Mouse (Mus musculus) forebrain, embryonic 11.5 days (tissue): ENCODE results near the gene Nlrp4c. TPM values are rescaled to one million over a fixed set of nuclear protein-coding genes. Genes with fewer than 3 reads are reported as not detected.

Experiments used
- ATAC-seq: fragments of 200-750 bp; cut with Nextera tagmentation; replicated peaks from 2 replicates; pipeline ENCODE4 v1.8.0; 2017; ENCODE audit warnings: moderate TSS enrichment; ENCODE audit not compliant: low FRiP score
- DNase-seq: peaks from one replicate; pipeline ENCODE4 v3.0.0-alpha.2; 2017; ENCODE audit warnings: low spot score
- H3K27ac ChIP-seq: fragments of 300-500 bp; sonication (generic); 2 replicates; pipeline ENCODE4 v1.5.1; 2014; ENCODE audit warnings: low read depth, low read length
- H3K27me3 ChIP-seq: fragments of 300-500 bp; sonication (generic); 2 replicates; pipeline ENCODE4 v1.6.1; 2014; ENCODE audit warnings: mild to moderate bottlenecking, low read length, mixed read lengths; ENCODE audit not compliant: control insufficient read depth, insufficient read depth
- H3K36me3 ChIP-seq: fragments of 300-500 bp; sonication (generic); 2 replicates; pipeline ENCODE4 v1.6.1; 2014; ENCODE audit warnings: mild to moderate bottlenecking, low read length, moderate library complexity, mixed read lengths; ENCODE audit not compliant: control insufficient read depth, insufficient read depth
- H3K4me1 ChIP-seq: fragments of 300-500 bp; sonication (generic); replicated peaks from 2 replicates; pipeline ENCODE4 v1.6.1; 2014; ENCODE audit warnings: low read length, mixed read lengths; ENCODE audit not compliant: control insufficient read depth, insufficient read depth
- H3K4me2 ChIP-seq: fragments of 300-500 bp; sonication (generic); 2 replicates; pipeline ENCODE4 v1.6.1; 2014; ENCODE audit warnings: low read depth, mild to moderate bottlenecking, low read length, moderate library complexity, mixed read lengths; ENCODE audit not compliant: severe bottlenecking
- H3K4me3 ChIP-seq: fragments of 300-500 bp; sonication (generic); 2 replicates; pipeline ENCODE4 v1.5.1; 2014; ENCODE audit warnings: low read depth, low read length
- H3K9ac ChIP-seq: fragments of 300-500 bp; sonication (generic); 2 replicates; pipeline ENCODE4 v1.6.1; 2014; ENCODE audit warnings: low read length
- H3K9me3 ChIP-seq: fragments of 300-500 bp; sonication (generic); 2 replicates; pipeline ENCODE4 v1.6.1; 2016; ENCODE audit warnings: low read length, mixed read lengths; ENCODE audit not compliant: control insufficient read depth
- WGBS: fragments of 180-500 bp; shearing (Covaris S2); extraction: QIAGEN DNeasy Blood & Tissue Kit; methylation state at CpG from one replicate; pipeline ENCODE4 v1.1.7; 2014; 5-methylcytosine and 5-hydroxymethylcytosine counted together
- polyA plus RNA-seq: library from polyadenylated mRNA; unstranded; fragments of >200 nt; fragmentation: Nextera tagmentation; extraction: Ambion mirVana; gene quantifications from 2 replicates; pipeline ENCODE4 v1.2.1, GENCODE M21; 2014

Nlrp4c gene
- polyA plus RNA-seq, 1 experiment from 2014 or later, result not detected

GRCm38 (mm10) chr7:6139295-6139694, 94.3 kb downstream of the Nlrp4c start:
- Histone ChIP-seq H3K9me3 (no peaks in the 10 kb centered on the region), H3K4me3 (no peak overlapping the region), H3K27me3 (no peaks in the 10 kb centered on the region), H3K27ac (no peak overlapping the region), H3K4me1 (no peaks in the 10 kb centered on the region), H3K4me2 (no peak overlapping the region), H3K36me3 (no peaks in the 10 kb centered on the region; the same call in 1 of the 2 replicates), H3K9ac (no peak overlapping the region)
- DNase-seq (no peak), ATAC-seq (no peak)
- 92% methylated on average over 3 of the region's 3 CpGs for WGBS

- H3K9ac ChIP-seq, result no peak overlapping the region
- H3K4me1 ChIP-seq, result no peaks in the 10 kb centered on the region
- no peak overlapping the region for H3K27ac ChIP-seq
- WGBS, result 94% methylated on average over 2 of the region's 2 CpGs
- H3K9me3 ChIP-seq, result no peaks in the 10 kb centered on the region
- no peaks in the 10 kb centered on the region; the same call in 1 of the 2 replicates for H3K36me3 ChIP-seq
- ATAC-seq (no peak), DNase-seq (no peak)
- H3K4me2 ChIP-seq, result no peak overlapping the region
- no peaks in the 10 kb centered on the region for H3K27me3 ChIP-seq
- no peak overlapping the region for H3K4me3 ChIP-seq
Observed at GRCm38 (mm10) chr7:6143991-6144531, 99.1 kb downstream of the Nlrp4c start.

GRCm38 (mm10) chr7:6145423-6146188, 100.6 kb downstream of the Nlrp4c start:
- Histone ChIP-seq H3K4me1 (no peaks in the 10 kb centered on the region), H3K4me3 (no peak overlapping the region), H3K27me3 (no peaks in the 10 kb centered on the region), H3K36me3 (no peaks in the 10 kb centered on the region; the same call in 1 of the 2 replicates), H3K9ac (no peak overlapping the region), H3K9me3 (no peaks in the 10 kb centered on the region), H3K27ac (no peak overlapping the region), H3K4me2 (no peak overlapping the region)
- WGBS, result 95% methylated on average over 8 of the region's 8 CpGs
- DNase-seq, result no peak
- no peak for ATAC-seq

- Histone ChIP-seq H3K36me3 (no peaks in the 10 kb centered on the region; the same call in 1 of the 2 replicates), H3K4me1 (no peaks in the 10 kb centered on the region), H3K27ac (no peak overlapping the region), H3K9ac (no peak overlapping the region), H3K4me3 (no peak overlapping the region), H3K9me3 (no peaks in the 10 kb centered on the region), H3K27me3 (no peaks in the 10 kb centered on the region), H3K4me2 (no peak overlapping the region)
- DNase-seq, result no peak
- ATAC-seq, result no peak
- WGBS, result 89% methylated on average over 7 of the region's 7 CpGs
Observed at GRCm38 (mm10) chr7:6146194-6146981, 101.4 kb downstream of the Nlrp4c start.

- no peak overlapping the region for H3K4me2 ChIP-seq
- H3K4me3 ChIP-seq, result no peak overlapping the region
- H3K27me3 ChIP-seq, result no peaks in the 10 kb centered on the region
- H3K9me3 ChIP-seq, result no peaks in the 10 kb centered on the region
- DNase-seq, result no peak
- 91% methylated on average over 2 of the region's 2 CpGs for WGBS
- H3K4me1 ChIP-seq, result no peaks in the 10 kb centered on the region
- H3K27ac ChIP-seq, result no peak overlapping the region
- H3K36me3 ChIP-seq, result no peaks in the 10 kb centered on the region; the same call in 1 of the 2 replicates
- no peak for ATAC-seq
- no peak overlapping the region for H3K9ac ChIP-seq
Observed at GRCm38 (mm10) chr7:6146982-6147325, 102.0 kb downstream of the Nlrp4c start.

GRCm38 (mm10) chr7:6147688-6148087, 102.7 kb downstream of the Nlrp4c start:
- H3K4me1 ChIP-seq, result no peaks in the 10 kb centered on the region
- H3K36me3 ChIP-seq, result no peaks in the 10 kb centered on the region
- WGBS, result 87% methylated on average over 5 of the region's 5 CpGs
- no peak overlapping the region for H3K4me2 ChIP-seq
- no peak for ATAC-seq
- DNase-seq, result no peak
- H3K27ac ChIP-seq, result no peak overlapping the region
- no peak overlapping the region for H3K4me3 ChIP-seq
- H3K9me3 ChIP-seq, result no peaks in the 10 kb centered on the region
- no peaks in the 10 kb centered on the region for H3K27me3 ChIP-seq
- no peak overlapping the region for H3K9ac ChIP-seq

GRCm38 (mm10) chr7:6151266-6151665, 106.3 kb downstream of the Nlrp4c start:
- Histone ChIP-seq H3K4me1 (0 out of 2 replicates have a peak, but pooled peaks cover 2% of the 10 kb centered on the region), H3K27me3 (no peaks in the 10 kb centered on the region), H3K9ac (no peak overlapping the region), H3K27ac (no peak overlapping the region), H3K9me3 (no peaks in the 10 kb centered on the region; the same call in 1 of the 2 replicates), H3K4me3 (no peak overlapping the region), H3K36me3 (no peaks in the 10 kb centered on the region), H3K4me2 (no peak overlapping the region)
- 77% methylated on average over 1 of the region's 1 CpGs for WGBS
- no peak for ATAC-seq
- no peak for DNase-seq

GRCm38 (mm10) chr7:6152036-6152435, 107.1 kb downstream of the Nlrp4c start:
- H3K27ac ChIP-seq, result no peak overlapping the region
- no peaks in the 10 kb centered on the region for H3K36me3 ChIP-seq
- DNase-seq, result no peak
- no peak overlapping the region for H3K9ac ChIP-seq
- ATAC-seq, result no peak
- H3K4me3 ChIP-seq, result no peak overlapping the region
- H3K4me1 ChIP-seq, result peaks cover 4% of the 10 kb centered on the region; the same call in 1 of the 2 replicates
- no peak overlapping the region for H3K4me2 ChIP-seq
- no peaks in the 10 kb centered on the region for H3K27me3 ChIP-seq
- WGBS, result 84% methylated on average over 3 of the region's 3 CpGs
- H3K9me3 ChIP-seq, result no peaks in the 10 kb centered on the region; the same call in 1 of the 2 replicates
